Mouse (Mus musculus) leukemia stem cell, adult 10-12 weeks (primary cell): Measurements from ENCODE around the gene Slc13a2. TPM values are rescaled to one million over a fixed set of nuclear protein-coding genes. Genes with fewer than 3 reads are reported as not detected.

Experiments used
- polyA plus RNA-seq: library from polyadenylated mRNA; stranded (reverse); fragments of >175 nt; gene quantifications from 2 replicates; pipeline ENCODE4 v1.2.3, GENCODE M21; 2012; ENCODE audit warnings: low replicate concordance

Slc13a2 gene
- polyA plus RNA-seq: 0.07 TPM in 1 of 2 replicates, not detected in the other

GRCm38 (mm10) chr11:78422055-78422819 is at the start of gene Slc13a2:
Gene Slc13a2 (minus strand): TSS chr11:78422217.

DNA sequence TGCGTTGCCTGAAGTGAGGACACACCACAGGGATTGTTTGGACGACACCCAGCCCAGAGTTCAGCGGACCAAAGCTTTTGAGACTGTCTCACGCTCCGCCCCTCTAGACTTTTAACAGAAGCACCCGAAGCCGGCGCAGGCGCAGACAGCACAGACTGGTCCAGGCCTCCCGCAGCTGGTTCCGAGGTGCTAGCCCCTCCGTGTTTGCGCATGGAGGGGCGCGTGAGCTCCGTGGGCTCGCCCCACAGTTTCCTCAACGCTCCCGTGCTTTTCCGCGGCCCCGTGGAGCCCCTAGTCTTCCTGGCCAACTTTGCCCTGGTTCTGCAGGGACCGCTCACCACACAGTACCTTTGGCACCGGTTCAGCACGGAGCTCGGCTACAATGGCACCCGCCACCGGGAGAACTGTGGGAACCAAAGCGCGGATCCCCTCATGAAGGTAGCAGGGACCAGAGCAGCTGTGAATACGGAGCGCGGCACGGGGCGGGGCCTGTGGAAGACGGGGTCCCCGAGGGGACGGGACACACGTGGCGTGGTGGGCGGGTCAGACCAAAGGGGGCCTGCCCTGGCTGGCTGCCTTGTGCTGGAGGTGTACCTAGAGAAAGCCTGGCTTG is 43.7 kb upstream of the Slc13a2 start, which contains the start of gene Slc46a1:
Gene Slc46a1, plus strand, starts transcription at position 130 of the 613 bp plus-strand sequence.

DNA sequence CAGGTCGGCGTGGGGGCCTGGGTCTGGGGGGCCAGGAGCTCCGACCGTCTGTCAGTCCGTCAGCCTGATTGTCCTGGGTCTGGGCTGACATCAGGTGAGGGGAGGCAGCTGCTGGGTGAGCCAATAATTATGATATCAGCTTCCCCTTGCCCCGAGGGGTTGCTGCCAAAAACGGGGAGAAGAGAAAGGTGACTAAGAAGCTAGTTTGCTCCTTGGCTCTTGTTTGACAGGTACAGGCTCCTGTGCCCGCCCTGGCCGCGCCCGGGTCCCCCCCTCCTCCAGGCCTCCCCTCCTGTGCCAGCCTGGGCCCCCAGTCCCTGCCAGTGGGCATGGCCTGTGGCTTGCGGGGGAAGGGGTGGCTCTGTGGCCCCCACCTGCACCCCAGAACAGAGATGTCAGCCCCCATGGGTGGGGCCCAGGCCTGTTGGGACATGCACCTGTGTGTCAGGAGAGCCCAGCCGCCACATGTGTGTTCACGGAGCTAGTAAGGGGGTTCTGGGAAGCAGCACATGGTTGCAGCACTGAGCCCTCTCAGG is 35.4 kb downstream of the Slc13a2 start, which contains the start of gene Foxn1:
Gene Foxn1, minus strand, starts transcription at position 51 of the 536 bp plus-strand sequence.

Other genes starting within 250 kb of the Slc13a2 start
- 13.6 and 18.0 TPM in 2 replicates for gene Nek8, start 245.5 kb downstream of the Slc13a2 start, polyA plus RNA-seq
- 281 and 738 TPM in 2 replicates for gene Tlcd1, start 245.5 kb downstream of the Slc13a2 start, polyA plus RNA-seq
- 121 and 683 TPM in 2 replicates for gene Rpl23a, start 238.6 kb downstream of the Slc13a2 start, polyA plus RNA-seq
- 6.1 and 6.5 TPM in 2 replicates for gene Rab34, start 233.8 kb downstream of the Slc13a2 start, polyA plus RNA-seq
- not detected in 2 replicates for gene Proca1, start 228.8 kb downstream of the Slc13a2 start, polyA plus RNA-seq
- 1.7 and 10.6 TPM in 2 replicates for gene Sdf2, start 176.5 kb downstream of the Slc13a2 start, polyA plus RNA-seq
- 93.9 and 94.0 TPM in 2 replicates for gene Supt6, start 176.2 kb downstream of the Slc13a2 start, polyA plus RNA-seq
- 12.0 and 69.9 TPM in 2 replicates for gene 2610507B11Rik, start 160.5 kb downstream of the Slc13a2 start, polyA plus RNA-seq
- not detected in 2 replicates for gene BC030499, start 131.4 kb downstream of the Slc13a2 start, polyA plus RNA-seq
- gene Spag5, start 120.7 kb downstream of the Slc13a2 start, polyA plus RNA-seq: 13.8 and 44.5 TPM in 2 replicates
- gene Aldoc, start 99.2 kb downstream of the Slc13a2 start, polyA plus RNA-seq: 0.27 and 1.1 TPM in 2 replicates
- gene Pigs, start 93.8 kb downstream of the Slc13a2 start, polyA plus RNA-seq: 15.9 and 90.3 TPM in 2 replicates
- 13.1 and 20.8 TPM in 2 replicates for gene Unc119, start 78.7 kb downstream of the Slc13a2 start, polyA plus RNA-seq
- not detected in 2 replicates for gene Foxn1, start 35.7 kb downstream of the Slc13a2 start, polyA plus RNA-seq
- 0.43 and 3.0 TPM in 2 replicates for gene Slc46a1, start 43.5 kb upstream of the Slc13a2 start, polyA plus RNA-seq
- gene Sarm1, start 75.5 kb upstream of the Slc13a2 start, polyA plus RNA-seq: 0.05 and 0.11 TPM in 2 replicates
- gene Vtn, start 76.9 kb upstream of the Slc13a2 start, polyA plus RNA-seq: not detected in 2 replicates
- not detected in 2 replicates for gene Sebox, start 81.2 kb upstream of the Slc13a2 start, polyA plus RNA-seq
- gene Tmem199, start 90.0 kb upstream of the Slc13a2 start, polyA plus RNA-seq: 24.3 and 26.0 TPM in 2 replicates
- 34.6 and 38.5 TPM in 2 replicates for gene Poldip2, start 90.0 kb upstream of the Slc13a2 start, polyA plus RNA-seq
- gene Tnfaip1, start 114.1 kb upstream of the Slc13a2 start, polyA plus RNA-seq: 4.0 and 5.9 TPM in 2 replicates
- gene Ift20, start 114.1 kb upstream of the Slc13a2 start, polyA plus RNA-seq: 8.6 and 41.0 TPM in 2 replicates
- gene Tmem97, start 128.6 kb upstream of the Slc13a2 start, polyA plus RNA-seq: 17.5 and 30.4 TPM in 2 replicates